Mouse (Mus musculus) heart, postnatal 0 days (tissue): Measurements from ENCODE around the gene Gtf2ird1.

Source experiments
- CTCF ChIP-seq: IDR thresholded peaks from 2 replicates; pipeline ENCODE4 v1.5.1; 2016; ENCODE audit warnings: antibody characterized with exemption, control low read depth, low read depth
- EP300 ChIP-seq: IDR thresholded peaks from 2 replicates; pipeline ENCODE4 v1.6.1; 2016; ENCODE audit warnings: antibody characterized with exemption, low read depth

DNA sequence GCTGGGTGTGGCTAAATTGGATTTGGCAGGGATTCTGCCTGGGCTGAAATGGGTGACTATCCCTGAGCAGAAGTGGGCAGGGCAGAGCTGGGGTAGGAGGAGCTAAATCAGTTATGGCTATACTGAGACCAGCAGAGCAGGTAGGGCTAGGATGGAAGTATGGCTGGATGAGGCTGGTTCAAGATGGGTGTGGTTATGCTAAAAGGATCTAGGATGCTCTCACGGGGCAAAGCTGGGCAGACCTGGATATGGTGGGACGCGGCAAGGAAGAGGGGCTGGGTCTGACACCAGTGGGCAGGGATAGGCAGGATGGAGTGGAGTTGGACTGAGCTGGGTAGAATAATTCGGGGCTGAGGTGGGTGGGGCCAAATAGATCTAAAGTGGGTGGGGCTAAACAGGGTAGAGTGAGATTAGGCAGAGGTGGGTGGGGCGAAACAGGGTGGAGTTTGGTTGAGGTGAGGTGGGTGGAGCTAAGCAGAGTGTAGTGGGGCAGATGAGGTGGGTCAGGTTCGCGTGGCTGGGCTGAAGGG lies 46.1 kb downstream of the Gtf2ird1 start:
- TF ChIP-seq CTCF (no peak), EP300 (no peak)
